Mouse (Mus musculus): ENCODE measurements around the gene Chn2.

Gene Chn2

DNA sequence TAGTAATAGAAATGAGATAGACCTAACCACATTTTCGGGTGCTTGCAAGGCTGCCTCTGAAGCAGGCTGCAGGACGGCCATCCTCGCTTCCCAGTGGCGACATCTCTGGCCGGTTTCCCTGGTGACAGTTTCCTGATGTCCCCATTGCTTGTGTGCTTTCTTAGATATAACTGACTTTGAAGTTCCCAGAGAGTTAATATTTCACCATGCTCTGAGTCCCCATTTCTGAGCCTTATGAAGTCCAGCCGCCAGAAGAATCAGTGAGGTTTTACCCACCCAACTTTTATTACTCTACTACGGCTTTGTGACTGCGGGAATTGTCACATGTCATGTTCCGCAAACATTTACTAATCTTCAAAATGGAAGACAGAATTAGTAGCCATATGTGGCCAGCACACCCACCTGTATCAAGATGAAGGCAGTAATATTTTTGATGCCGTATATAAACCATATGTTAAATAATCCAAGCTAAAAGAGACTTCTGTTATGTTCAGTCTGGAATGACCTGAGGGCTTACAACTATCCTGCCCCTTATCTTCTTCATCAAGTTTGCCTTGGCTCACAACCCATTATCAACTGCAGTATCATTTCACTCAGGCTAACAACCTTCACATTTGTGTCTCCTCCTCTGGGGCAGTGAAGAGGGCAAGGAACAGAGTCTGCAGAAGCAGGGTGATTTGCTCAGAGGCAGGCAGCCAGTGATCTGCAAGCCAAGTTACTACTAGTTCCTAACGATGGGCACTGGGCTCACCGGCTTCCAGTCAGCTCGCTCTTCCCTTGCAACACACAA is 192.6 kb downstream of the Chn2 start:
- no peak for DNase-seq (ENCODE audit: low read depth, low spot score)

DNA sequence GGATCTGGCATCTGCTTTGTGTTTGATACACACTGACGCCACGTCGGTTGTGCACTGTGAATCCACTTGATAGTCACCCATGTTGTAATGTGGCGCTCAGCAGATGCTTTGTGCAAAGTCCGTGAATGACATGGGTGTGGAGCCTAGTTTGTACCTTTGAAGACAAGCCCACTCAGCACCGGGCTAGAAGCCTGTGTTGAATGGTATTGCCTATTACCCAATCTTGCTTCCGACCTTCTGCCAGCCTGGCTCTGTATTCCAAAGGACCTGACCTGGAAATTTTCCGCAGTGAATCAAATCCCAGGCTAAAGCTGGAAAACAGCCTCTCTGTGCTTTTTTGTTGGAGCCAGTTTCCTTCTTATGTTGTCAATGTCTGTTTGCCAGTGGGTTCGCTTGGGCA is 197.1 kb downstream of the Chn2 start:
- no peak for DNase-seq (ENCODE audit: low read depth, low spot score)

GRCm38 (mm10) chr6:54241761-54242160 is 202.4 kb downstream of the Chn2 start:
- DNase-seq (ENCODE audit: low read depth, low spot score): no peak

DNA sequence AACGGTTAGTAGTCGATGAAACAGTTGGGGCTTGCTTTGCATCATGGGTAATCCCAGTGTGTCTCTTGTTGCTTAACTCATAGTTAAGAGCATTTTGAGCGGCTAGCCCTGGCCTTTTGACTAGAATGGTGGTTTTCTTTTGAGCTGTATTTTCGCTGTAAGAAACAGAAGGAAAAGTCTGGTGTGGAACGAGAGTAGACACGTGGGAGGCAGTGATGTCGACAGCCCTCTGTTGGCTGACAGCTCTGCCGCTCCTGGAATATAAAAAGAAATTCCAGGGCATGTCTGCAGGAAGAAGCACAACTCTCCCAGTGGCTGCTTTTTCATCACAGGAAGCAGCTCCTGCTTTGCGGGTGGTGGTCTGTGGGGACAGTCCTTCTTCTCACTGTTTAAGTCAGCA is 202.9 kb downstream of the Chn2 start:
- DNase-seq (ENCODE audit: low read depth, low spot score): no peak

DNA sequence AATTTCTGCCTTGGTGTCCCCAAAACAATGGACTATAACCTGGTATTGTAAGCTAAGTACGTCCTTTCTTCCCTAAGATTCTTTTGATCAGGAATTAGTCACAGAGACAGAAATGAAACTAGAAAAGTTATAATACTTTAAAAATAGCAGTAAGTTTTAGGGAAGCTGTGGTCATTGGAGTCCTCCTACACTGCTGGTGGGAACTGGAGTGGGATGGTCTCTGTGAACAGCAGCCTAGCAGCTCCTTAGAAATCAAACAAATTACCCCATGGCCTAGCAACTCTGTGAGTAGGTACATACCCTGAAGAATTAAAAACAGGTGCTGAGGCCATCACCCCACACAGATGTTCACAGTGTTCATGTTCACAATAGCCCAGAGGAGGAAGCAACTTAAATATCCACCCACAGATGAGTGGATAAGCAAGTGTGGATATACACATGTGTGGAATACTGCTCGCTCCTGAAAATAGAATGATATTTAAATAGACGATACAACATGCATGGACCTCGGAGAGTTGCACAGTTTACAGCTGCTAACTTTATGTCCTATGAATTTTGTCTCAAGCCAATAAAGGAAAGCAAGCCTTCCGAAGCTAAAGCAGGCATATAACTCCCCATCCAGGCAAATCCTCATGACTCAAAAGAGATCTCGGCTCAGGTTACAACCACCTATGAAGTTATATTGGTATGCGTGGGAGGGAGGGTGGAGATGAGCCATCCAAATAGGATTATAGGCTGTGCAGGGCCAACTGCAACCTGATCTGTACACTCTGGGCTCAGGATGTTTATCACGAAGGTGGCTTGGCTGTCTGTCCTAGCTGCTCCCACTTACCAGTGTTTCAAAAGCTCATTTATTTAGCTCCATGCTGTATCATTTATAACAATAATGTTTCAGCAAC is 209.2 kb downstream of the Chn2 start:
- no peak for DNase-seq (ENCODE audit: low read depth, low spot score)

DNA sequence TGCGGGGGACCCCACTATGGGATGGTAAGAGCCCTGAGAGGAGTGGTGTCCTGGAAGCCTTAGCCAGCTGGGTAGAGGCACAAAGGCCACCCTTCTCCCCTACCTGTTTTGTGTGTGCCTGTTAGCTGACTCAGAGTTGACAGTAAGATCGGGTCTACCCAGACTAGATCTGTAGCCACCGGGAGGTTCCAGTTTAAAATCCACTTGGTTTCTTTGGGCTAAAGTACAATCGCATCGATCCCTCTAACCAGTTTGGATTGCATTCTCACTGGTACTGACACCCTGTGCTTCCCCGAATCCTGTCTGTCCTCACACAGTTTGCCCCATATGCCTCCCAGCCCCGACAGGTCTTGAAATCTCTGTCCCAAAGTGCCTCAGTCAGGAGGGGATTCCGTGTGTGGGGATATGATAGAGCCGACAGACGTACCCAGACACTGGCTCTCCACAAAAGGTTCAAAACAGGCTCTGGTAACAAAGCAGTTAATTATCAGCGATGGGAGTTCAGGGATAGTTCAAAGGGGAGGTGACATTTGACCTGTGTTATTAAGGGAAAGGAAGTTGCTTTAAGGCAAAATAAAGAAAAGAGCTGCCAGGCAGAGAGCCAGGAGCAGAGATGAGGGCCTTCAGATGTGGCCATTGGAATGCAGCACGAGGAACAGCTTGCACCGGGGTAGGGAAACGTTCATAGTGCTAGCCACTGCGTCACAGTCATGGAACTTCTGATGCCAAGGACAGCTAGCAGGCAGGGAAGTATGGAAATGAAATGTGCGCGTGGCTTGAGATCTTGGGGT is 212.2 kb downstream of the Chn2 start:
- DNase-seq (ENCODE audit: low read depth, low spot score): no peak

GRCm38 (mm10) chr6:54253206-54253605 is 213.9 kb downstream of the Chn2 start:
- DNase-seq (ENCODE audit: low read depth, low spot score): peak; percentile 41

- DNase-seq (ENCODE audit: low read depth, low spot score): no peak
Observed at GRCm38 (mm10) chr6:54253881-54254280, 214.5 kb downstream of the Chn2 start.

DNA sequence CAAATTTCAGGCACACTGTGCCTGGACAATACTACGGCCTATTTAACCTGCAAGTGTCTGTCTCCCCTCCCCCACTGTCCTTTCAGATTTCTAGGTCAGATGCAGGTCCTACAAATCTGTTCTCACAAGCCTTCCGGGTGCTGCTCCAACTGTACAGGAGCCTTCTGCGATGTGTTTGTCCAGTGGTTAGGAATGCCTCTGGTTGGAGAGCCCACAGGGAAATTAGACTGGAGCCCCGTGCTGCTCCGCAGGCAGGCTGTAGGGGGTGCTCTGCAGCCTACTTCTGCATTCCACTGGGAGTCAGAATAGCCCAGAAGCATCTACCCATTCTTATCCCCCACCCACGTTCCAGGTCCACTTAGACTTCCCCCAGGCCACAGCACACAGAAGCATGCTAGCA is 215.4 kb downstream of the Chn2 start:
- no peak for DNase-seq (ENCODE audit: low read depth, low spot score)

DNA sequence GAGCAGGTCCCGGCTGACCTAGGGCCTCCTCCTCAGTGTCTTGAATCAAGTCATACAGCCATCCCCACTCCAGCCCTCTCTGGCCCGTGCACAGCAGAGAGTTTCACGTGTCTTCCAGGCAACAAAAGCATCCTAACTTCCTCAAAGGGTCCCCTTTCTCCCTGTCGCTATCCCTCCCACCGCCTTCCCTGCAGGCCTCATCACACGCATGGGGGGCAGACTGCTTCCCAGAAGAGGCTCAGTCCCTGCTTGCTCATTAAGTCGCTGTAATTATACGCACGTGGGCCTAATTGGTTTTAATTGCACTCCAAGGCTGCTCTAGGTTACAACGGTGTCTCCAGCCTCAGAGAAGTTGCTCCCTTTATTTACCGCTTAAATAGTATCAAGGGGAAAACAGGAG is 216.0 kb downstream of the Chn2 start:
- DNase-seq (ENCODE audit: low read depth, low spot score): no peak

DNA sequence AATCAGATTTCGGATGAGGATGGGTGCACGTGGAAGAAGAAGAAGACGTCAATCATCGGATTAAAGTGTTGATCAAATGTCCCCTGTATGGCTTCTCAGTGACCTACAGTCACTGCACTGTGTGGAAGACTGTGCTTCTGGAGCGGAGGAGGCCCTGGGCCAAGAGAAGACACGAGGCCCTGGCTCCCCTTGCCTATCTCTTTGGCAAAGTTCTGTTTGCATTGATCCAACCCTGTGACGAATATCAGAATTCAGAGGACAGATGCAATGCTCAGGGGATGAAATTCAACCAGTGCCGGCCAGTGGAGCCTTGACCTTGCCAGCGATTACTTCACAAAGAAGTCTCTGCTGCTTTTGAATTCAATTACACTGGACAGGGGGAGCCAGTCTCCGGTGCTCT is 217.0 kb downstream of the Chn2 start:
- no peak for DNase-seq (ENCODE audit: low read depth, low spot score)

GRCm38 (mm10) chr6:54257552-54257951 is 218.2 kb downstream of the Chn2 start:
- no peak for DNase-seq (ENCODE audit: low read depth, low spot score)

DNA sequence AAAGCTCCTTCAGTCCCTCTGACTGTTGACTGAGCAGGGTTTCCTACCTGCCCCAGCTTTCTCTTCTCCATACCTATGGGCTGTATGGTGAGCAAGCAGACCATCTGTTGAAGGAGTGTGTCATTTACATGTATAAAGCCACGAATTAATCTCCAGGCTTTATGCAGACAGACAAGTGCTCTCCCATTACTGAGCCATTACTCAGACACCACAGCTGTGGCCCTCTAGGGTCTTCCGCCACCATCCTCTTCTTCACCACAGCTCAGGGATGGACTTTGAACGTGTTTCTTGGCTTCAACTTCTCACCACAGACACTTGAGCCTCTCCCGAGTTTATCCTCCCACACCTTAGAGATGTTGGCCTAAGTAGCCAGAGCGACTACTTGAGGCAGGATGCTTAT is 219.1 kb downstream of the Chn2 start:
- DNase-seq (ENCODE audit: low read depth, low spot score): no peak

DNA sequence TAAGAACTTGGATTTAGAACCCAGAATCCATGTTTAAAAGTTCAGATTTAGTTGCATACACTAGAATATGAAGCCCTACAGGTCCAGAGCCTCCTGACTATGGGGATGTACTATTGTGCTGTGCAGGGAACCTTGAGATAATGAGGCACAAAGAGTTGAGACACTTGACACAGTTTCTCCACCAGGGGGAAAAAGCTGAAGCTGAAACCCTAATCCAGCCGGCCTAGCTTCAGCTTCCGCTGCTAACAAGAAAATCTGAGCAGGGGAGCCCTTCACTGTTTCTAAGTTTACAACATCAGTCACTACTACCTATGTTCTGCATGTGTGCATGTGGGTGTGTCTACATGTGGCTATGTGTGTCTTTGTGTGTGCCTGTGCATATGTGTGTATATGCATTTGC is 223.4 kb downstream of the Chn2 start:
- no peak for DNase-seq (ENCODE audit: low read depth, low spot score)

DNA sequence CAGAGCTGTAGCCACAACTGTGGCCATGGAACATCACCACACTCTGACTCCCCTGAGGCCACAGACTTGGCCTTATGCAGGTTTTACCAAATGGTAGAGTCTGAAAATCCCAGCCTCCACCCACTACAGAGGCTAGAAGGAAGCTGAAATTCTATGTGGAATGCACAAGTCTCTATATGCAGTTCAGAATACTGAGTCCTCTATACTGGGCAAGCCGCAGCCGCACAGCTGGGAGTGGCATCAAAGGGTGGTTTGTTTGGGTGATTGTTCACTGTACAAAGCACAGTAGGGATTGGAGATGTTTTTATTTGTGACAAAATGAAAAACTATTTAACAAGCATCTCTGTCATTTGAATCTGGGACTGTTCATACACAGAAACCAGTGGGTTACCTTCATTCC is 224.5 kb downstream of the Chn2 start:
- DNase-seq (ENCODE audit: low read depth, low spot score): no peak

- DNase-seq (ENCODE audit: low read depth, low spot score): no peak
Observed at GRCm38 (mm10) chr6:54264537-54264936, 225.2 kb downstream of the Chn2 start.

- DNase-seq (ENCODE audit: low read depth, low spot score): no peak
Observed at GRCm38 (mm10) chr6:54265384-54265783, 226.0 kb downstream of the Chn2 start.

GRCm38 (mm10) chr6:54272556-54273378 is 233.4 kb downstream of the Chn2 start:
- DNase-seq (ENCODE audit: low read depth, low spot score): no peak

DNA sequence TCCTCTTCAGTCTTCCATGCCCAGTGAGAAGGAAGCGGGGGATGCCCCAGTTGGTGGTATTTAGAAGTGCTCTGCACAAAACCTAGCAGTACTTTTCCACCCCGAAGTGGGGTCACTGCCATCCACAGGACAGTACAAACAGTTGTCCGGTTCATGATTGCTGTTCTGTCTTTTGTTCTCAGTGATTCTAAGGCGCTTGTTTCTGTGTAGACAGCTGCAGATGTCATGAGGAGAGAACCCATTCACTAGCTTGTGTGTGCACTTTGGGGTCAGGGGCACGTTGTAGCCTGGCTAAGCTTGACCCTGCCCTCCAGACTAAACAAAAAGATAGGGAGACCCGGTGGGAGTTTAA is 234.0 kb downstream of the Chn2 start:
- DNase-seq (ENCODE audit: low read depth, low spot score): no peak

DNA sequence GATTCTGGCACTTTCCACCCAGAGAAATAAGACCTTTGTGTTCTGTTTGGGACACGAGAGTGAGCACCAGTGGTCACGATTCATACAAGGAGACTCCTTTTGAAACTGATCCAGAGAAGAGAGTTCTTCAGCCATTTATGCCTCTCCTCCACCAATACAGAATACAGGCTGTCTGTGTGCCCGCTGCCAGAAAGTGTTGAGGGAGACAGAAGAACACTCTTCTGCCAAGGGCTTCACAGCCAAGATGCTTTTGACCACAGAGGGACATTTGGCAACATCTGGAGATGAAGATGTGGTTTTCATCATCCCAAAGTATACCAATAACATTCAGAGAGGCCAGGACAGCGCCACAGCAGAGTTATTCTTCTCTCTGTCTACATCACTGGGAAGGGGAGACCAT is 237.9 kb downstream of the Chn2 start:
- DNase-seq (ENCODE audit: low read depth, low spot score): no peak

GRCm38 (mm10) chr6:54277828-54278227 is 238.5 kb downstream of the Chn2 start:
- no peak for DNase-seq (ENCODE audit: low read depth, low spot score)

Data from CD4-positive, CD25-positive, alpha-beta regulatory T cell, adult 2 months (primary cell).